Mouse (Mus musculus): Measurements from ENCODE around the gene Plekhg1.

GRCm38 (mm10) chr10:3940596-3940975 is 200.4 kb downstream of the Plekhg1 start:
- TF ChIP-seq CTCF (IDR thresholded peaks at IDR 0.05; ENCODE audit: low read depth) = no peak
- TF ChIP-seq EP300 (IDR thresholded peaks at IDR 0.05; ENCODE audit: low read depth) = no peak
